Mouse (Mus musculus) kidney, postnatal 0 days (tissue): Measurements from ENCODE around the gene Gm20388. TPM values are rescaled to one million over a fixed set of nuclear protein-coding genes. Genes with fewer than 3 reads are reported as not detected.

ENCODE experiments used
- ATAC-seq: fragments of 200-750 bp; cut with Nextera tagmentation; replicated peaks from 2 replicates; pipeline ENCODE4 v1.8.0; 2017; ENCODE audit warnings: low read depth, moderate number of reproducible peaks, moderate TSS enrichment, moderate library complexity; ENCODE audit not compliant: low FRiP score
- DNase-seq: peaks from one replicate; pipeline ENCODE4 v3.0.0-alpha.2; 2016; ENCODE audit warnings: low spot score
- H3K27ac ChIP-seq: fragments of 300-500 bp; sonication (generic); 2 replicates; pipeline ENCODE4 v1.5.1; 2014; ENCODE audit warnings: mild to moderate bottlenecking
- H3K27me3 ChIP-seq: fragments of 300-500 bp; sonication (generic); 2 replicates; pipeline ENCODE4 v1.6.1; 2014; ENCODE audit warnings: low read length, mixed read lengths; ENCODE audit not compliant: insufficient read depth
- H3K36me3 ChIP-seq: fragments of 300-500 bp; sonication (generic); 2 replicates; pipeline ENCODE4 v1.6.1; 2014; ENCODE audit warnings: low read length, mixed read lengths; ENCODE audit not compliant: insufficient read depth
- H3K4me1 ChIP-seq: fragments of 300-500 bp; sonication (generic); replicated peaks from 2 replicates; pipeline ENCODE4 v1.6.1; 2014; ENCODE audit warnings: antibody characterized with exemption, low read length, mixed read lengths; ENCODE audit not compliant: insufficient read depth
- H3K4me2 ChIP-seq: fragments of 300-500 bp; sonication (generic); 2 replicates; pipeline ENCODE4 v1.6.1; 2014; ENCODE audit warnings: mild to moderate bottlenecking, low read length, moderate library complexity, mixed read lengths
- H3K4me3 ChIP-seq: fragments of 300-500 bp; sonication (generic); replicated peaks from 2 replicates; pipeline ENCODE4 v1.5.1; 2014; ENCODE audit warnings: low read depth, low read length
- H3K9ac ChIP-seq: fragments of 300-500 bp; sonication (generic); 2 replicates; pipeline ENCODE4 v1.6.1; 2014; ENCODE audit warnings: low read depth, low read length
- H3K9me3 ChIP-seq: fragments of 300-500 bp; sonication (generic); replicated peaks from 2 replicates; pipeline ENCODE4 v1.6.1; 2016; ENCODE audit warnings: low read length, inconsistent platforms, mixed read lengths
- CTCF ChIP-seq: IDR thresholded peaks from 2 replicates; pipeline ENCODE4 v1.5.1; 2016; ENCODE audit warnings: antibody characterized with exemption, low read depth, mild to moderate bottlenecking, moderate library complexity
- WGBS: fragments of 180-500 bp; shearing (Covaris S2); extraction: QIAGEN DNeasy Blood & Tissue Kit; methylation state at CpG from one replicate; pipeline ENCODE4 v1.1.7; 2014; 5-methylcytosine and 5-hydroxymethylcytosine counted together
- polyA plus RNA-seq: library from polyadenylated mRNA; unstranded; fragments of >200 nt; fragmentation: Nextera tagmentation; extraction: Ambion mirVana; gene quantifications from 2 replicates; pipeline ENCODE4 v1.2.1, GENCODE M21; 2015

Gm20388 gene
- polyA plus RNA-seq, 1 experiment from 2014 or later = not detected

DNA sequence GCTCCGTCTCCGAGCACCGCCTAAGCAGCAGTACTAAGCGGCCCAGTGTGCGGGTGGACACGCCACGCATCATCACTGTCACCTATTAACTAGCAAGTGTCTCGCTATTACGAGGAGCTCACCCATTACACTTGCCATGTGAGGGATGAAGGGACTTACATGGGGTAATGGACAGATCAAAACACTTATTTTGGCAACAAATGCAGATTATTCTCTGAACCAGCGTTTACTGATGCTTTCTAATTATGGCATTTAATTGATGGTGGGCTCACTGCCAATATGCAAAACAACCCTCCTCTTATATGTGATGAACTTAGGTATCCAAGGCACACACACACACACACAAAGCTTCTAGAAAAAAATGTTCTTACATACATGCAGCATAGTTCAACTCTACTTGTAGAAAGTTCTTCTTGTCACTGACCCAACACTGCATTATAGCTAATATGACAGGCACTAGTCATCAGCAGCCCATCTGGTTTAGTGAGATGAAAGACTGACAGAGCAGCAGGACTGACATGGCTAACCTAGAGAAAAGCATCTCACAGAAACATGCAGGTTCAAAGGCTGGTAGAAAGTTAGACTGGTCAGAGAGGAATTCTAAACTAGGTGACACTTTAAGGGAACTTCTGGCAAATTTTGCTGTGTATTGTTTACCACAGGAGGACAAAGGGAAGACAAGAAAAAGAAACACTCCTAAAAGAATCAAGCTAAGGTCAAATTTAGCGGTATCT, 3128.9 kb downstream of the Gm20388 start:
- Histone ChIP-seq H3K4me2 (peak overlapping the region; percentile 68), H3K36me3 (no peaks in the 10 kb centered on the region), H3K27me3 (no peaks in the 10 kb centered on the region), H3K9me3 (no peaks in the 10 kb centered on the region), H3K9ac (peak overlapping the region; percentile 25; the same call in 1 of the 2 replicates), H3K4me3 (no peak overlapping the region), H3K4me1 (peaks cover 24% of the 10 kb centered on the region), H3K27ac (0 out of 2 replicates have a peak overlapping the region, but pooled peaks have one; percentile 99)
- ATAC-seq = no peak
- no peak for DNase-seq
- 60% methylated on average over 11 of the region's 11 CpGs for WGBS
- TF ChIP-seq CTCF = no peak

GRCm38 (mm10) chr8:123040110-123040650, 3129.5 kb downstream of the Gm20388 start:
- Histone ChIP-seq H3K27ac (0 out of 2 replicates have a peak overlapping the region, but pooled peaks have one; percentile 99), H3K27me3 (no peaks in the 10 kb centered on the region), H3K9me3 (no peaks in the 10 kb centered on the region), H3K4me3 (peak overlapping the region; percentile 99; the same call in 1 of the 2 replicates), H3K9ac (peak overlapping the region; percentile 25; the same call in 1 of the 2 replicates), H3K4me2 (peak overlapping the region; percentile 68), H3K36me3 (no peaks in the 10 kb centered on the region), H3K4me1 (peaks cover 24% of the 10 kb centered on the region)
- DNase-seq (peak; percentile 76), ATAC-seq (no peak)
- TF ChIP-seq CTCF = no peak
- 7% methylated on average over 4 of the region's 4 CpGs for WGBS

DNA sequence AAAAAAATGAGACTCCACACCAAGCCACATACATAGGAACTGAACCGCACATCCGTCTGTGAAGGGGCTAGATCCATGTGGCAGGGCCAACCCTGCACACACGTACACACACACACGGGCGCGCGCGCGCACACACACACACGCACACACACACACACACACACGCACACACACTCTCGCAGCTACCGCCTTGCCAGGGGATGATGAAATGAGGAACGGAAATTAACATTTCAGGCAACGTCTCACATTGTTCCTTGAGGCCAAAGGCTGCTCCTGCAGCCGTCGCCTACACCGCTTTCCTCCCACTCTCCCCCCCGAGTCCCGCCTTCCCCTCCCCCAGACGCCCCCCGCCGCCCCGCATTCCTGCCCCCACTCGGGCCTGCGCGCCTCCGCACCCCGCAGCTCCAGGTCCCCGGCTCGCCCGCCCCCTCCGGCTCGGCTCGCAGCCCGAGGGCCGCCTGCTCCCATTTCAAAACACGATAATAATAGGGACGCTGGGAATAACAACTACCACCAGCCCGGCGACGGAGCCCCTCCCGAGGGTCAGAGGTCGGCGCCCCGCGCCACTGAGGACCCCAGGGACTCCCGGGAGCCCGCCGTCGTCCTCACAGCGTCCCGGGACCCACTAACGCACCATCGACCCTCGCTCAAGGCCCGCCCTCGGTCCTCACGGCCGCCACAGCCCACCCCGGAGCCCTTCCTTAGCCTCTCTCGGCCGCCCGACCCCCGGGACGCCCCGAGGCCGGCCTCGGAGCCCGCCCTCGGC, 3130.6 kb downstream of the Gm20388 start:
- WGBS = under 1% methylated on average over 65 of the region's 71 CpGs
- Histone ChIP-seq H3K27ac (peak overlapping the region; percentile 99), H3K4me1 (peaks cover 18% of the 10 kb centered on the region), H3K27me3 (no peaks in the 10 kb centered on the region), H3K4me2 (peak overlapping the region; percentile 68), H3K9ac (peak overlapping the region; percentile 100), H3K4me3 (peak overlapping the region; percentile 99), H3K36me3 (no peaks in the 10 kb centered on the region), H3K9me3 (no peaks in the 10 kb centered on the region)
- no peak; the same call in 1 of the 2 replicates for TF ChIP-seq CTCF
- 0 out of 2 replicates have a peak, but pooled peaks have one; percentile 1 for ATAC-seq
- DNase-seq = peak; percentile 79

DNA sequence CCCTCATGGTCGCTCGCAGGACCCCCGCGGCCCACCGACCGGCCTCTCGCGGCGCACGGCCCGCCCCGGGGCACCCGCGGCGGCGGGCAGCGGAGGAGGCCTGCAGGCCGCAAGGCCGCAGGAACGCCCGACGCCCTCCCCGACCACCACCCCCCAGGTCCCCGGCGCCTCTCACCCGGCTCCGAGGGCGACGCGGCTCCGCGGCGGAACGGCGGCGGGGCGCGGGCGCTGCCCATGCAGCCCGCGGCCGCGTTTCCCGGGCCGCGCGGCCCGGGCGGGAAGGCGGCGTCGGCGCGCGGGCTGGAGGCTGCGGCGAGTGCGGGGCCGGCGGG, 3131.1 kb downstream of the Gm20388 start:
- peak overlapping the region; percentile 100 for H3K9ac ChIP-seq
- peak overlapping the region; percentile 99 for H3K4me3 ChIP-seq
- H3K36me3 ChIP-seq = no peaks in the 10 kb centered on the region
- H3K27me3 ChIP-seq = no peaks in the 10 kb centered on the region
- peak overlapping the region; percentile 68 for H3K4me2 ChIP-seq
- 0 out of 2 replicates have a peak, but pooled peaks have one; percentile 0 for ATAC-seq
- peaks cover 18% of the 10 kb centered on the region for H3K4me1 ChIP-seq
- WGBS = under 1% methylated on average over 54 of the region's 60 CpGs
- peak overlapping the region; percentile 99 for H3K27ac ChIP-seq
- TF ChIP-seq CTCF = no peak
- no peaks in the 10 kb centered on the region for H3K9me3 ChIP-seq
- no peak for DNase-seq

GRCm38 (mm10) chr8:123042158-123042973, 3131.7 kb downstream of the Gm20388 start, which contains the start of gene Ankrd11:
TSS of gene Ankrd11 (minus strand) at chr8:123042277.
- peak within 1 kb of the TSS; percentile 99 for H3K27ac ChIP-seq
- H3K27me3 ChIP-seq = no peaks in the 10 kb centered on the region
- H3K9me3 ChIP-seq = no peaks in the 10 kb centered on the region
- peaks cover 18% of the 10 kb centered on the region for H3K4me1 ChIP-seq
- peak; percentile 100 for DNase-seq
- H3K4me3 ChIP-seq = peak within 1 kb of the TSS; percentile 99
- peak within 1 kb of the TSS; percentile 100 for H3K9ac ChIP-seq
- TF ChIP-seq CTCF = peak; percentile 52
- under 1% methylated on average over 91 of the region's 91 CpGs for WGBS
- H3K4me2 ChIP-seq = peak within 1 kb of the TSS; percentile 68
- H3K36me3 ChIP-seq = no peaks in the 10 kb centered on the region
- peak; percentile 97 for ATAC-seq
